Mouse (Mus musculus) kidney, postnatal 36 days (tissue): ENCODE results near the gene Med10.
A peak's percentile ranks its signal among the peaks of the same experiment; 100 is the strongest.

Source experiments
- DNase-seq, 2 experiments: peaks; one replicate each; pipeline ENCODE4 v3.0.0; 2021 to 2022; ENCODE audit warnings: mixed read lengths in 2 of 2

Med10 gene

GRCm38 (mm10) chr13:69802095-69802494 is at the start of gene Med10:
Med10 (plus strand) TSS chr13:69802395.
- no peak for DNase-seq

DNA sequence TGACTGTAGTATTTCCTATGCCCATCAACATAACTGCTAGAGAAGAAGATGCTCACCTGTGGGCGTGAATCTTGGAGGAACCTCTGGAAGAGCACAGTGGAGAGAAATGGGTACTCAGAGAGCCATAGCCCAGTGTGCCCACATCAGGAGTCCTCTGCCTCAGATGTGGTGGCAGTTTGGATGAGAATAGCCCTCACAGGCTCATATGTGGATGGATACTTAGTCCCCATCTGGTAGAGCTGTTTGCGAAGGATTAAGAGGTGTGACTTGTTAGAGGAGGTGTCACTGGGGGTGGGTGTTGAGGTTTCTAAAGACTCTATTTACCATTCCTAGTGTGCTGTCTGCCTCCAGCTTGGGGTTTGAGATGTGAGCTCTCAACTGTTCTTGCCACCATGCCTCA is 49.3 kb upstream of the Med10 start:
- DNase-seq: no peak

DNA sequence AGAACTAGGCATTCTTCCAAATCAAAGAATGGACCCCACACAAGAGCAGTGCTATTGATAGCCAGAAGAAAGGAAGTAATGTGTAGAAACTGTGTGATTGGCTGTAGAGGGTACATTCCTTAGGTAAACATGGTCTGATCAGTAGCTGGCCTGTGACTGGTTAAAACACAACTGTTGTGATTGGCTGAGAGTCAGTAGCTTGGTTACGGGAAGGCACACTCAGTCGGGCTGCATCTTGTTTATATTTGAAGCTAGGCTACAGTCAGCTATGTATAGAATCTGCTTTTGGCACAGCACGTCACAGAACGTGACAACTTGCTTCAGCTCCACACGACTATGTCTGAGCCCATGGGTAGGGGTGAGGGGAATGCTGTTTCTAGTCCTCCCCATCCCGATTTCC is 43.2 kb upstream of the Med10 start:
- DNase-seq: no peak

GRCm38 (mm10) chr13:69761393-69761792 is 40.8 kb upstream of the Med10 start:
- no peak for DNase-seq

- no peak for DNase-seq
These were observed 37.5 kb upstream of the Med10 start for GRCm38 (mm10) chr13:69764646-69765045.

- DNase-seq: no peak
These were observed 34.0 kb upstream of the Med10 start for GRCm38 (mm10) chr13:69768152-69768551.

GRCm38 (mm10) chr13:69770538-69771456 is 31.4 kb upstream of the Med10 start:
- no peak for DNase-seq

DNA sequence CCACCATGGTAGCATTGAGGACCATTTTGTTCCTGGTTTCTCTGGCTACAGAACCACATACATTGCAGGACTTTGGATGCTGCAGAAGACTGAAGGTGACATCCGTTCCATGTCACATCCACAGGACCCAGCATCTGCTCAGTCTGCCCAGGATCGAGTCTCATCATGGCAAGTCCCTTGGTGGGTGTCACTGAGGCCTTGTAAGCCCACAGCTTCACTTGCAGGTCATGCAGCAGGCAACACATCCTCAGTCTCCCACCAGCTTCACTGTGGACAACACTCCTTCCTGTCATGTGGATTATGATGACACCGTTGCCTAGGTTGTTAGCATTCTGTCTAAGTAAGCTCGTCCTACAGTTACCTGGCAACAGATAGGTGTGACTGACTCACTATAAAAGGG is 29.8 kb upstream of the Med10 start:
- no peak for DNase-seq

GRCm38 (mm10) chr13:69778221-69778620 is 24.0 kb upstream of the Med10 start:
- DNase-seq: no peak

DNA sequence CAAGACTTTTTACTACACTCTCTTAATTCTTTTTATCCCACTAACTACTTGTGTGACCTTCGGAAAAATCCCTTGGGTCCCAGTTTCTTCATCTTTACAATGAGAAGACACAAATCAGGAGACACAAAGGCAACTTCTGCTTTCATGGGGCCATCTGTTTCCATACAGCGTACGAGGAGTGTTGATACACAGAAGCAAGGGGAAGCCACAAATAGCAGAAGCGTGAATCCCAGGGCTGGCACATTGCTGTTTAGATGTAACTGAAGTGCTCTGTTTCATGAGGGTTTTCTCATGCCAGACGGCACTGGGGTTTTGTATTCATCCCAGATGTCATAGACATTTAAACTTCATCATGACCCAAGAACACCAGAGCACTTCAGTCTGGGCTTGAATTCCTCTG is 13.5 kb upstream of the Med10 start:
- no peak for DNase-seq

DNA sequence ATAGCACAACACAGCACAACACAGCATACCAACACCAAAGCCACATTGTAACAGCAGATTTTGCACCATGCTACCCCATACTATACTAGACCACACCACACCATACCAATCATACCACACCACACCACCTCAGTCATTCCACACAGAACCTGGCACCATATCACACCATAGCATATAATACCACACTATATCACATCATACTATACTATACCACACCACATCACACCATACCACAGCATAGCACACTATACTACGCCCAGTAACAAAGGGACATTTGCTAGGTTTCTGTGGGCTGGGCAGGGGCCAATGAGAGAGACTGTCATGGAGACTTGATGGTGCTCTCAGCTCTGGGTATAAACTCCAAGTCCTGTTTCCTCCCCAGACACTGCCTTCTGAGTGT is 10.4 kb upstream of the Med10 start:
- DNase-seq: no peak

- DNase-seq: no peak
These were observed 9.6 kb upstream of the Med10 start for GRCm38 (mm10) chr13:69792541-69793009.

GRCm38 (mm10) chr13:69794808-69795207 is 7.4 kb upstream of the Med10 start:
- DNase-seq: peak; percentile 11 to 17

- peak; percentile 88 to 95 for DNase-seq
These were observed 7.8 kb downstream of the Med10 start for GRCm38 (mm10) chr13:69809681-69810611.

- no peak for DNase-seq
These were observed 8.9 kb downstream of the Med10 start for GRCm38 (mm10) chr13:69810936-69811680.

GRCm38 (mm10) chr13:69813870-69814269 is 11.7 kb downstream of the Med10 start:
- DNase-seq: no peak

DNA sequence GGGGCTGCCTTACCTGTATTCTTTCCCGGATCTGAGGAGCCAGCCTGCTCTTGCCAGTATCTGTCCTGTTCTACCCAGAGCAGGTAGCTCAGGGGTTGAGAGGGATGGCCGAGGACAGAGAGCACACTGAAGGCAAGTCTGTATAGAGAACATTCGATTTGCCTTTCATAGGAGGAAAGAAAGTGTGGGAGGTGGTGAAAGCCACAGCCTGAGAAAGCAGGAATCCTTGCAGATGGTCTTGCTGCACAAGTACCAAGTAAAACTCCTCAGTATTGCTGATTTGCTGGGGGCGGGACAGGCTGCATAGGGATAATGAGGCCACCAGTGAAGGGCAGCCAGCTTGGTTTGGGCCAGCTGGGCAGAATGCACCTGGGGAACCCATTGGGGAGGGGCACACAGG is 16.1 kb downstream of the Med10 start:
- no peak for DNase-seq

DNA sequence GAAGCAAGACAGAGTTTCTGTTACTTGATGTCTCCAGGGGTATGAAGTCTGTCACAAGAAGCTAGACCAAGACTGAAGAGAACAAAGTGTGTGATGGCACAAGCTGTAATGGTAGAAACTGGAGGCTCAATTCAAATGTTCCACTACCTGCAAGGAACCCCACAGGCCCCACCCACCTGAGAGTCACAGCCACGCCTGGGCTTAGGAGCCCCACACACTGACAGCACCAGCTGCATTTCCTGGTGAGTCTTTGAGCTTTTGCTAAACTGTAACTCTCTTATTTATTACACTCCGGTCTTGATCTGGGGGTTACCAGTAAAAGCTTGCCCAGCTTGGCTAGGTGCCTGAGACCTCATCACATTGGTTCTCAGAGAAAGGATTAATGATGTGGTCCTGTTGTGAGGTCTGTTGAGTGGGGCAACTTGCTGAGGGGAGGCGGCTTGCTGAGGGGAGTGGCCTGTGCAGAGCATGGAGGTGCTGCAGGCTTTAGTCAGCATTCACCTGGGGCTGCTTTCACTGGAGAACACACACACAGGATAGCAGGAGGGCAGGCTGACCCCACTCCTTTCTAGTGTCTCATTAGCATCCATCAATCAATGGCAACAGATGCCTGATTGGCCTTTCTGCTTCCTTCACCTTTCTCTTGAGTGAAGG is 19.1 kb downstream of the Med10 start:
- DNase-seq: no peak

- no peak for DNase-seq
These were observed 21.9 kb downstream of the Med10 start for GRCm38 (mm10) chr13:69823920-69824637.

DNA sequence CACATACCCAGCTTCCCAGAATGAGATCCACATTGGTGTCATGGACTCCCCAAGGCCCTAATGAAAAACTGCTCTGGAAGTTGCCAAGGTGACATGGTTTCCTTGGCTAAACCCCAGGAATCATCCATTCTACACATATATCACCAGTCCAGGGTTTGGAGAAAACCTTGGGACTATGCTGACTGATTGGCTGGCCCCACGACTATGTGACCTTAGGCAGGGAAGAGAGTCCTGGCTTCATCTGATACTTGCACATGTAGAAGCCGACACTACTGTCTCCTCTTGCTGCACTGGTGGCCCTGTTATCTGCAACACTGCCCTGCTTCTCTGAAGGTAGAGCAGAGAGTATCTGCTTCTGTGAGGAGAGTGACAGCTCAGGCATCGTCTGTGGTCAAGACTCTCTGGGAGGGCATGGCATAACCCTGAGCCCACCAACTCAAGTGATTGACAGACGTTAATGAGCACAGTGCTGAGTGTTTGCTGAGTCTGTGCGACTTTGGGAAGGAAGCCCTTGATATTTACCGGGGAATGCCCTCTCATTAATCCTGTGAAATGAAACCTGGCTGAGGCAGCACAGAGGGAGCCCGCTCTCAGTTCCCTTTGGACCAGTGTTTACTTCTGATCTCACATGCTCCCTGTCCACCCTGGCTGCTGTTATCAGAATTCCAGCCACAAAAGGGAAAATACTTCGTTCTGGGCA is 23.4 kb downstream of the Med10 start:
- DNase-seq: no peak

DNA sequence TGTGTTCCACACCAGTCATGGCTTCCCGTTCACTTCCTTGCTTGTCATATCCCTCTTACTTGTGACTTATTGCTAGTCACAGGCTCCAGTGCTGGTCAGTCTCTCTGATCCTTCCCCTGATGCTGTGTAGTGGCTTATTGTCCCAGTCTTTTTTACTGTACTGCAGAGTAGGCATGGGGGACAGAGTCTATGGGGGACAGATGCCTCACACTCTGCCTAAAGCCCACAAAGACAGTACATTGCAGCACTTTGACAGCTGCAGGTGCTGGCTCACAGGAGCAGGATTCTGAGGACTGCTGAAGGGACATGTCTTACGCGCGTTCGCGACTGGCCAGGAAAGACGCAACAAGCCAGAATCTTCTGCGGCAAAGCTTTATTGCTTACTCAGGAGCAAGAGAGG is 28.4 kb downstream of the Med10 start:
- no peak for DNase-seq
